Mouse (Mus musculus) embryonic fibroblast, embryonic 13.5 days (primary cell): ENCODE results near the gene Fam84b. TPM values are rescaled to one million over a fixed set of nuclear protein-coding genes. Genes with fewer than 3 reads are reported as not detected.

Experiments
- H3K27ac ChIP-seq: 2 replicates; pipeline ENCODE4 v1.5.1; 2012; ENCODE audit warnings: low read length, control low read depth, inconsistent platforms; ENCODE audit not compliant: insufficient read depth
- H3K4me1 ChIP-seq: 2 replicates; pipeline ENCODE4 v1.6.1; 2011; ENCODE audit warnings: low read length; ENCODE audit not compliant: control insufficient read depth, insufficient read depth
- H3K4me3 ChIP-seq: 2 replicates; pipeline ENCODE4 v1.5.1; 2011; ENCODE audit warnings: mild to moderate bottlenecking, control low read depth, low read length; ENCODE audit not compliant: insufficient read depth
- CTCF ChIP-seq: IDR thresholded peaks from 2 replicates; pipeline ENCODE4 v1.5.1; 2011; ENCODE audit warnings: mild to moderate bottlenecking, control low read depth, low read length, moderate library complexity, borderline replicate concordance; ENCODE audit not compliant: insufficient read depth
- POLR2A ChIP-seq: IDR thresholded peaks from 2 replicates; pipeline ENCODE4 v1.6.1; 2011; ENCODE audit warnings: low read depth, mild to moderate bottlenecking, control low read depth, low read length, moderate library complexity
- polyA plus RNA-seq: library from polyadenylated mRNA; stranded (reverse); fragments of >200 nt; gene quantifications from 2 replicates; pipeline ENCODE4 v1.2.4, GENCODE M21; 2011; ENCODE audit warnings: low read depth; ENCODE audit not compliant: missing spikeins, insufficient read length

Gene Fam84b
- polyA plus RNA-seq = 12.1 and 18.2 TPM in 2 replicates

DNA sequence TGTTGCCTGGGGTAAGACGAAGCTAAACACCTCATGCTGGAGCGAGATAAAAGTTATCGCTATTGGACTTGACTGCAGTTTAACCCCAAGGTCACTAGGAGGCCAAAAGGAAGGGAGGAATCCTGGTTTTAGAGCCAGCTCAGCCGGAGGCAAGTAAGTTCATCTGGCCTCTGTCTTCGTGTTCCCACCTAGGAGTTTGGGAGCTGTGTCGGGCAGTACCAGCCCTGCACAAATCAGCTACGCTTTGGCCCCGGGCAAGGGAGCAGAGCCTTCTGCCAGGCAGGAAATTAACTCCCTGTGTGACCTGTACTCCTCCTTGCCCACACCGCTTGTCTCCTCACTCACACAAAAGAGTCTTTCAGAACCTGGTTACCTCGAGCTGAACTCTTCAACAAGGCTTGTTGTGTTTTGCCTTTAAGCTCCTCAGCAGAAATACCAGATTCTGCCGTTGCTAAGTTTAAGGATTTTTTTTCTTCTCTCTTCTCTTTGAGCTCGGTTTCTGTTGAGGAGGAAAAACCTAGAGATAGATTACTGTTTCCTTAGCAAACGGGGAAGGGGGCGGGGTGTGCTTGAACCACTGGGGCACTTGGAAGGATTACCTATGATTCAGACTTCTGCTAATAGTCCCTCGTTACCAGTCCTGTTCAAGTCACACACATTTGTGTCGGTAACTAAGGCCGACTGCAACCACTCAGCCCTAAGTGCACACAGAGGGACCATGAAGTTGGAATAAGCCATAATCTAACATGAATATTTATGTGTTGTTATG is at the start of gene Fam84b:
Fam84b (minus strand) TSS at position 548 of the 769 bp plus-strand sequence.
- no peak within 1 kb of the TSS for H3K27ac ChIP-seq
- H3K4me3 ChIP-seq = no peak within 1 kb of the TSS
- TF ChIP-seq POLR2A (no peak), CTCF (no peak)
- no peaks in the 10 kb centered on the region for H3K4me1 ChIP-seq

DNA sequence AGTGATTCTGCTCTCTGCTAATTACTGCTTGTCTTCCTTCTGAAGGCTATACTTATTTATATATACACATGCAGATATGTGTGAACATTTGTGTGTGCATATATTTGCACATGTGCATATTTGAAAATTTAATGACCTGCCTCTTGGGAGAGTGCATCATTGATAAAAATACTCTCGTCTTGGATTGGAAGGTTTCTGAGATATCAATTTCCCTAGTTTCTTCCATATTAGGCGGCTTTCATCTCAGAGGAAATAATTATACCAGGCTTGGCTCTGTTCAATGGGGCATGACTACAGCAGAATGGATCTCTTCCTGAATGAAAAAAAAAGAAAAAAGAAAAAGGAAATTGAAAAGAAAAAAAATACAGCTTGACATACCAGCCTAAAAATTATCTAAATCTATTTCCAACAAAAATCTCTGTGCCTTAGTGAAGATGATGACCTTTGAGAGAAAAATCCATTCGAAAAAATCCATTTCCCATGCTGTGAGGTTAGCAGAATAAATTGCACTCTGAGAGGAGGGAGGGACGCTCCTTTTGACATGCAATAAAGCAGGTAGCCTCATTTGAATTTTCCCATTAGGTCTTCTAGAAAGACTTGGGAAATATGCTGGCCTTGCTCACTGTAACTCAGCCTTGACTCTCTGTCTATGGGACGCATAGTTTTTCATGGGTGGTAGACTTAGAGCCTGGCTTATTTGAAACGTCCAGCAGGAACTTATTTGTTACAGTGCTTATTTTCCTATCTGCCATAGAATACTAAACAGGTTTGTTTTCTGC is 44.8 kb upstream of the Fam84b start:
- Histone ChIP-seq H3K27ac (no peak overlapping the region), H3K4me3 (no peak overlapping the region), H3K4me1 (no peaks in the 10 kb centered on the region)
- TF ChIP-seq CTCF = no peak
- no peak for TF ChIP-seq POLR2A

DNA sequence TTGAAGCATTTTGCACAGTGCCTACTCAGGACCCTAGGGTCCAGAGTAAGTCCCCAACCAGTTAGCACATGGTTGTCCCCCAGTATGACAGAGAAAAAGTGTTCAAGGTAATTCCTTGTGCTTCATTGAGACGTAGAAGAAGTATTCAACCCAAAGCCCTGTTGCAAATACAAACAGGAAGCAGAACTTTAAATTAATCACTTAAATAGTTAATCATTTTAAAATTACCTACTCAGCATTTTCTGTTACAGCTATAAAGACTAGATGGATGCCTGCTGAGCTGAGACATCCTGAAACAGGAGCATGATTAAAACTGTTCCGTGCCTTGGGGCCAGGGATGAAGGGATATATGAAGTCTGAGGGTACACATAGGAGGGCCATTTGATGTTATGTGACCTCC is 42.5 kb upstream of the Fam84b start:
- Histone ChIP-seq H3K27ac (no peak overlapping the region), H3K4me1 (no peaks in the 10 kb centered on the region), H3K4me3 (no peak overlapping the region)
- TF ChIP-seq POLR2A = no peak
- no peak for TF ChIP-seq CTCF

- H3K27ac ChIP-seq = no peak overlapping the region
- no peaks in the 10 kb centered on the region for H3K4me1 ChIP-seq
- no peak overlapping the region for H3K4me3 ChIP-seq
- TF ChIP-seq POLR2A (no peak), CTCF (no peak)
These were observed 39.4 kb upstream of the Fam84b start for GRCm38 (mm10) chr15:60892976-60893463.

DNA sequence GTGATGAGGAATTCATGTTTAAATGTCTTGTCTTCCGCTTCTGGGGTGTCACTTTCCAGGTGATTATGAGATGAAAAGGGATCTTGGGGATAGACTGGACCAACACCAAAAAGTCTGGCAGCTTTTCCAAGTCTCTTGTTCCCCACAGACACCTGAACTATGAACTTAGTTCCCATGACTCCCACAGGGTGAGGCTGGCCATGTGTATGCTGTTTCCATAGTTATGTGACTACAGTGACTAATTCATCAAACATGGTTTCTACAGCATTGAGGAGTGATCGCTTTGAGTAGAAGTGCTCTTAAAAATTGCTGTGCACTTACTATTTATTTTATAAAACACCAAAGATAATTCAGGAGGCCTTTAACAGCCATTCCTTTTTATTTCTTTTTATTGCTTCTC is 35.1 kb upstream of the Fam84b start:
- Histone ChIP-seq H3K4me1 (no peaks in the 10 kb centered on the region), H3K27ac (no peak overlapping the region), H3K4me3 (no peak overlapping the region)
- TF ChIP-seq CTCF (no peak), POLR2A (no peak)

- Histone ChIP-seq H3K27ac (no peak overlapping the region), H3K4me1 (no peaks in the 10 kb centered on the region), H3K4me3 (no peak overlapping the region)
- TF ChIP-seq POLR2A (no peak), CTCF (no peak)
These were observed 22.1 kb upstream of the Fam84b start for GRCm38 (mm10) chr15:60875721-60876120.

GRCm38 (mm10) chr15:60862417-60862816 is 8.8 kb upstream of the Fam84b start:
- H3K4me1 ChIP-seq = no peaks in the 10 kb centered on the region
- H3K4me3 ChIP-seq = no peak overlapping the region
- TF ChIP-seq CTCF (no peak), POLR2A (no peak)
- H3K27ac ChIP-seq = no peak overlapping the region

DNA sequence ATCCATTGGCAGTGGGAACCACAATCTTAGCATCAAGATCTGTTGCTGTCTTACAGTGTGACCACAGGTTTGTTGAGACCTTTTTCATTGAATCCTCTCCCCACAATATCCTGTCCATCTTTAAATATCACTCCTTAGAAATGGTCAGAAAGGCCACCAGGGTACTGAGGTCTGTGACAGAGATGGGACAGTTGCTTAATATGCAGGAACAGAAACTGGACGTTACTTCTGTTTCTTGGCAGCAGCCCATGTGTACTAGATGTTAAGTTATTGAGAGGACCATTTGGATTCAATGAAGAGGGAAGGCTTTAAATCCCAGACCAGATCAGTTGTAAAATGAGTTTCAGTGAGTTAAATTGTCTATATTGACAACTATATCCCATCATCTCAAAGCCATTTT is 1.5 kb upstream of the Fam84b start:
- TF ChIP-seq CTCF (no peak), POLR2A (no peak)
- Histone ChIP-seq H3K4me1 (no peaks in the 10 kb centered on the region), H3K4me3 (no peak overlapping the region), H3K27ac (no peak overlapping the region)

- Histone ChIP-seq H3K27ac (no peak overlapping the region), H3K4me1 (no peaks in the 10 kb centered on the region), H3K4me3 (no peak overlapping the region)
- TF ChIP-seq CTCF (no peak), POLR2A (no peak)
These were observed 573 bp upstream of the Fam84b start for GRCm38 (mm10) chr15:60854151-60854550.

GRCm38 (mm10) chr15:60848630-60849029 is 4.9 kb downstream of the Fam84b start:
- H3K4me3 ChIP-seq = no peak overlapping the region
- no peaks in the 10 kb centered on the region for H3K4me1 ChIP-seq
- TF ChIP-seq CTCF (no peak), POLR2A (no peak)
- H3K27ac ChIP-seq = no peak overlapping the region
